Mouse (Mus musculus) neural tube, embryonic 12.5 days (tissue): ENCODE measurements around the gene Suco. TPM values are rescaled to one million over a fixed set of nuclear protein-coding genes. Genes with fewer than 3 reads are reported as not detected.

Source experiments
- ATAC-seq: fragments of 200-750 bp; cut with Nextera tagmentation; 2 replicates; pipeline ENCODE4 v1.8.0; 2017; ENCODE audit warnings: low read depth, mild to moderate bottlenecking, moderate TSS enrichment, moderate library complexity; ENCODE audit not compliant: low FRiP score
- H3K27ac ChIP-seq: fragments of 300-500 bp; sonication (generic); 2 replicates; pipeline ENCODE4 v1.5.1; 2016
- H3K27me3 ChIP-seq: fragments of 300-500 bp; sonication (generic); replicated peaks from 2 replicates; pipeline ENCODE4 v1.6.1; 2016; ENCODE audit warnings: mild to moderate bottlenecking
- H3K36me3 ChIP-seq: fragments of 300-500 bp; sonication (generic); 2 replicates; pipeline ENCODE4 v1.6.1; 2016; ENCODE audit warnings: mild to moderate bottlenecking
- H3K4me1 ChIP-seq: fragments of 300-500 bp; sonication (generic); 2 replicates; pipeline ENCODE4 v1.6.1; 2016
- H3K4me2 ChIP-seq: fragments of 300-500 bp; sonication (generic); replicated peaks from 2 replicates; pipeline ENCODE4 v1.6.1; 2016; ENCODE audit warnings: mild to moderate bottlenecking
- H3K4me3 ChIP-seq: fragments of 300-500 bp; sonication (generic); 2 replicates; pipeline ENCODE4 v1.5.1; 2016
- H3K9ac ChIP-seq: fragments of 300-500 bp; sonication (generic); 2 replicates; pipeline ENCODE4 v1.6.1; 2016; ENCODE audit warnings: mild to moderate bottlenecking
- H3K9me3 ChIP-seq: fragments of 300-500 bp; sonication (generic); 2 replicates; pipeline ENCODE4 v1.6.1; 2016; ENCODE audit warnings: mild to moderate bottlenecking
- WGBS: fragments of 180-500 bp; shearing (Covaris S2); methylation state at CpG from one replicate; pipeline ENCODE4 v1.1.7; 2016; 5-methylcytosine and 5-hydroxymethylcytosine counted together
- polyA plus RNA-seq: library from polyadenylated mRNA; unstranded; fragments of >200 nt; fragmentation: Nextera tagmentation; extraction: Ambion mirVana; gene quantifications from 2 replicates; pipeline ENCODE4 v1.2.1, GENCODE M21; 2016

Suco gene
- polyA plus RNA-seq, 1 experiment from 2014 or later, result 39.6 TPM

DNA sequence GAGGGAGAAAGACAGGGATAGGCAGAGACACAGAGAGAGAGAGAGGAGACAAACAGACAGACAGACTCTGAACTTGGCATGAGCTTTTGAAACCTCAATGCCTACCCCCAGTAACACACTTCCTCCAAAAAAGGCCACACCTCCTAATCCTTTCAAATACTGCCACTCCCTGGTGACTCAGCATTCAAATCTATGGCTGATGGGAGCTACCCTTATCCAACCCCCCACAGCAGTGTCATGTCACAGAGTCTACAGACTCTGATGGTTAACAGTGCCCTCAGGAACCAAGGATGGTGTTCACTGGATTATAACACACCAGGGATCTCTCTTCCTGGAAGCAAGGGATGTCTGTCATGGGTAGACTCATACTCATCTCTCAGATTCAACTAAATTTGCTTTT is 76.7 kb downstream of the Suco start:
- Histone ChIP-seq H3K27ac (no peak overlapping the region), H3K4me1 (no peaks in the 10 kb centered on the region), H3K4me2 (no peak overlapping the region), H3K27me3 (no peaks in the 10 kb centered on the region), H3K9ac (no peak overlapping the region), H3K9me3 (no peaks in the 10 kb centered on the region), H3K4me3 (no peak overlapping the region), H3K36me3 (no peaks in the 10 kb centered on the region)
- ATAC-seq, result no peak

DNA sequence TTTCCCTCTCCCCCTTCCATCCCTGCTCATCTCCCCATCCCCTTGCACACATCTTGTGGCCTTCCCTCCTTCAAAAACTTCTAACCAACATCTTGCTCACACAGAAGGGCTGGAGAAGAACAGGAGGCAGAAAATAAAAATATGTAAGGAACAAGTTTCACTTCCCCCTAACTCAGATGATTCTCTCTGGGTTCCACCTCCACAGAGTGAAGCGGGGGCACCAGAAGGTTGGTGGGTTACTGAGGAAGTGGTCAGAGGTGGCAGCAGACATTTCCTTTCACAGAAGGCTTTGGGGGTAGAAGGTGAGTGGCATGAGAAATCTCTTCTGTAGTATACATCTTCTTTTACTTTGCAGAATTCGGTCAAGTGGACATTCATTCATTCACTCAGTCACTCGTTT is 77.6 kb downstream of the Suco start:
- Histone ChIP-seq H3K4me3 (no peak overlapping the region), H3K9me3 (no peaks in the 10 kb centered on the region), H3K36me3 (no peaks in the 10 kb centered on the region), H3K27me3 (no peaks in the 10 kb centered on the region), H3K27ac (no peak overlapping the region), H3K4me2 (no peak overlapping the region), H3K9ac (no peak overlapping the region), H3K4me1 (no peaks in the 10 kb centered on the region)
- ATAC-seq, result no peak
- WGBS, result 94% methylated on average over 3 of the region's 3 CpGs

- Histone ChIP-seq H3K27ac (no peak overlapping the region), H3K4me1 (no peaks in the 10 kb centered on the region), H3K4me3 (no peak overlapping the region), H3K9me3 (no peaks in the 10 kb centered on the region), H3K27me3 (no peaks in the 10 kb centered on the region), H3K9ac (no peak overlapping the region), H3K36me3 (no peaks in the 10 kb centered on the region), H3K4me2 (no peak overlapping the region)
- no peak for ATAC-seq
- WGBS, result 88% methylated on average over 10 of the region's 10 CpGs
Measured at GRCm38 (mm10) chr1:161794447-161795211, 81.9 kb downstream of the Suco start.

- Histone ChIP-seq H3K4me3 (no peak overlapping the region), H3K9ac (no peak overlapping the region), H3K36me3 (no peaks in the 10 kb centered on the region), H3K4me2 (no peak overlapping the region), H3K4me1 (no peaks in the 10 kb centered on the region), H3K27ac (no peak overlapping the region), H3K9me3 (no peaks in the 10 kb centered on the region), H3K27me3 (no peaks in the 10 kb centered on the region)
- WGBS, result 82% methylated on average over 3 of the region's 3 CpGs
- ATAC-seq, result no peak
Measured at GRCm38 (mm10) chr1:161793321-161793720, 83.2 kb downstream of the Suco start.

- no peak overlapping the region for H3K9ac ChIP-seq
- no peaks in the 10 kb centered on the region for H3K9me3 ChIP-seq
- ATAC-seq, result no peak
- H3K4me2 ChIP-seq, result no peak overlapping the region
- no peak overlapping the region for H3K4me3 ChIP-seq
- no peak overlapping the region for H3K27ac ChIP-seq
- no peaks in the 10 kb centered on the region for H3K27me3 ChIP-seq
- H3K4me1 ChIP-seq, result no peaks in the 10 kb centered on the region
- WGBS, result 91% methylated on average over 4 of the region's 4 CpGs
- H3K36me3 ChIP-seq, result no peaks in the 10 kb centered on the region
Measured at GRCm38 (mm10) chr1:161792687-161792969, 83.9 kb downstream of the Suco start.

- Histone ChIP-seq H3K9ac (no peak overlapping the region), H3K4me3 (no peak overlapping the region), H3K27me3 (no peaks in the 10 kb centered on the region), H3K36me3 (no peaks in the 10 kb centered on the region), H3K9me3 (no peaks in the 10 kb centered on the region), H3K4me1 (no peaks in the 10 kb centered on the region), H3K4me2 (no peak overlapping the region), H3K27ac (no peak overlapping the region)
- WGBS, result 92% methylated on average over 8 of the region's 8 CpGs
- ATAC-seq, result no peak
Measured at GRCm38 (mm10) chr1:161791854-161792686, 84.4 kb downstream of the Suco start.

GRCm38 (mm10) chr1:161788339-161788738 is 88.1 kb downstream of the Suco start, which contains the start of gene Fasl:
TSS of gene Fasl (minus strand) at chr1:161788495.
- H3K36me3 ChIP-seq, result no peaks in the 10 kb centered on the region
- H3K27me3 ChIP-seq, result no peaks in the 10 kb centered on the region
- H3K4me3 ChIP-seq, result no peak within 1 kb of the TSS
- no peaks in the 10 kb centered on the region for H3K9me3 ChIP-seq
- no peak for ATAC-seq
- H3K27ac ChIP-seq, result no peak within 1 kb of the TSS
- H3K9ac ChIP-seq, result no peak within 1 kb of the TSS
- H3K4me1 ChIP-seq, result no peaks in the 10 kb centered on the region
- 88% methylated on average over 9 of the region's 9 CpGs for WGBS
- no peak within 1 kb of the TSS for H3K4me2 ChIP-seq

DNA sequence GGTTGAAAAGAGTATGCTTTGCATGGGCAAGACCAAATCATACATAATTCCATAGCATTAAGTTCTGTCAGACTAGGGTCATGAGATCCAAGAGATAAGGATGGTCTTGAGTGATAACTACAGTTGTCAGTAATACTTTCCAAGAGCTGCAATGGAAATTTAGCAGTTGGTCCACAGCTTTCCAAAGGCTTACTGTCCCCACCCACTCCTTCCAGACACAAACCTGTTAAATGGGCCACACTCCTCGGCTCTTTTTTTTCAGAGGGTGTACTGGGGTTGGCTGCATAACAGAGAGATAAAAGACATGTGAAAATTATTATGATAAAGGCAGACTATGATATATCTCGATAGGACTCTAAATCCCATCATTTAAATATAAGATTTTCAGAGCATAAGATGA is 93.8 kb downstream of the Suco start:
- no peak overlapping the region for H3K4me2 ChIP-seq
- no peak overlapping the region for H3K9ac ChIP-seq
- H3K27me3 ChIP-seq, result no peaks in the 10 kb centered on the region
- H3K9me3 ChIP-seq, result no peaks in the 10 kb centered on the region
- no peaks in the 10 kb centered on the region for H3K36me3 ChIP-seq
- no peak overlapping the region for H3K27ac ChIP-seq
- ATAC-seq, result no peak
- 81% methylated on average over 2 of the region's 2 CpGs for WGBS
- H3K4me1 ChIP-seq, result no peaks in the 10 kb centered on the region
- H3K4me3 ChIP-seq, result no peak overlapping the region

DNA sequence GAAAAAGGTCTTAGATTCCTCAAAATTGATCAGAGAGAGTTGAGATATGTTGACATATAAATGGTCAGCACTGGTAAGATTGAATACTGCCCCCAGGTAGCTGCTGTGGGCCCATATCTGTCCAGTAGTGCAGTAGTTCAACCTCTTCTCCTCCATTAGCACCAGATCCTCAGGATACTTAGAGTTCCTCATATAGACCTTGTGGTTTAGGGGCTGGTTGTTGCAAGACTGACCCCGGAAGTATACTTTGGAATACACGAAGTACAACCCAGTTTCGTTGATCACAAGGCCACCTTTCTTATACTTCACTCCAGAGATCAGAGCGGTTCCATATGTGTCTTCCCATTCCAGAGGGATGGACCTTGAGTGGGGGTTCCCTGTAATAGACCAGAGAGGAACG is 94.9 kb downstream of the Suco start:
- no peak for ATAC-seq
- WGBS, result 91% methylated on average over 5 of the region's 5 CpGs
- no peaks in the 10 kb centered on the region for H3K27me3 ChIP-seq
- no peak overlapping the region for H3K9ac ChIP-seq
- no peak overlapping the region for H3K4me2 ChIP-seq
- H3K4me1 ChIP-seq, result no peaks in the 10 kb centered on the region
- no peaks in the 10 kb centered on the region for H3K9me3 ChIP-seq
- H3K36me3 ChIP-seq, result no peaks in the 10 kb centered on the region
- H3K27ac ChIP-seq, result no peak overlapping the region
- no peak overlapping the region for H3K4me3 ChIP-seq

DNA sequence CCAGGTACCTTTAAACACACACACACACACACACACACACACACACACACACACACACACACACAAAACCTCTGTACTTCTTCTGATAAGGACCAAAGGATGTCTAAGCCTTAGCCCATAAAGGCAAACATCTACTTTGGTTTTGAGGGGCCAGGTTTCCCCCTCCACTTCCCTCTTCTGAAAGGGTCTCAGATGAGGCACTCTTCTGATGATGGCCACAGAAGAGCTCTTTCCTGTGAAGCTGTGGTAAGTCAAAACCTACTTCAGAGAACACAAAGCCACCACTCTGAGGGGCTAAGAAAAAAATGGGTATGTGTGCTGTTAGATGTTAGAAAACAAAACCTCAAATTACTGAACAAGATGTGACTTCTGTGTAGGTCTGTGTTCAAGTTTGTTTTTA is 97.4 kb downstream of the Suco start:
- Histone ChIP-seq H3K4me2 (no peak overlapping the region), H3K9me3 (no peaks in the 10 kb centered on the region), H3K36me3 (no peaks in the 10 kb centered on the region), H3K4me1 (no peaks in the 10 kb centered on the region), H3K9ac (no peak overlapping the region), H3K4me3 (no peak overlapping the region), H3K27me3 (no peaks in the 10 kb centered on the region), H3K27ac (no peak overlapping the region)
- no peak for ATAC-seq

- Histone ChIP-seq H3K4me2 (no peak overlapping the region), H3K27ac (no peak overlapping the region), H3K4me1 (no peaks in the 10 kb centered on the region), H3K9ac (no peak overlapping the region), H3K9me3 (no peaks in the 10 kb centered on the region), H3K27me3 (no peaks in the 10 kb centered on the region), H3K4me3 (no peak overlapping the region), H3K36me3 (no peaks in the 10 kb centered on the region)
- ATAC-seq, result no peak
- 87% methylated on average over 6 of the region's 6 CpGs for WGBS
Measured at GRCm38 (mm10) chr1:161775151-161775550, 101.3 kb downstream of the Suco start.

DNA sequence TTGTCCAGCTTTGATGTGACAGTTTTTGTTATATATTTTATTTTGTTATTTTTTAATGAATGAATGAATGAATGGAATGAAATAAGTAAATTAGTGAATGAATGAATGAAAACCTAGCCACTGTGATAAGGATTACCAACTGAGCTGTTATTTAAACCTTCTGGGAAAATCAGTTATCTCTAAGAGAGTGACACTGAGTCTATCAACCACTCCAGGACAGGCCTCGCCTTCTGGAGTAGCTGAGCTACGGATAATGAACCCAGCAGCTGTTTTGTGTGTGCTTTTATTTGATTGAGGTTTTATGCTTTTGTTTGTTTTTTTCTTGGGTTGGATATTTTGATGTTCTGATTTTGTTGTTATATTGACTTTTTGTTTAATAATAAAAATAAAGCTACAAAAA is 105.2 kb downstream of the Suco start:
- 88% methylated on average over 2 of the region's 2 CpGs for WGBS
- Histone ChIP-seq H3K9ac (no peak overlapping the region), H3K27me3 (no peaks in the 10 kb centered on the region), H3K4me1 (no peaks in the 10 kb centered on the region), H3K9me3 (no peaks in the 10 kb centered on the region), H3K36me3 (no peaks in the 10 kb centered on the region), H3K4me2 (no peak overlapping the region), H3K27ac (no peak overlapping the region), H3K4me3 (no peak overlapping the region)
- ATAC-seq, result no peak

DNA sequence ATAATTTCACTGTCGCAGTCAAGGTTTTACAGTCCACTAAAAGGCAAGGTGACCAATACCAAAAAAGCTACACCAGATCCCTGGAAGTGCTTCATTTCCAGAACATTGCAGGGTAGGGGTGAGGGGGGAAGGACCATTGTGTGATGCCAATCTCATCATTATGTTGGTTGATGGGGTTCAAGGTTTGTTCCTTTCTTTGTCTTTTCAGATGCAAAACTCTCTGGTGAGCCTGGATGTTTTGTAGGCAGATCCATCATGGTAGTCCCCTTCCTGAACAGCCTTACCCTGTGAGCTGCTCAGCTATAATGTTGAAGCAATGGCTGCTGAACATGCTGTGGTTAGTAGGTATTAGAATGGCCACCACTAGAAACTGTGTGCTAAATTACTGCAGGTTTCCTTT is 107.2 kb downstream of the Suco start:
- 88% methylated on average over 1 of the region's 1 CpGs for WGBS
- Histone ChIP-seq H3K27ac (no peak overlapping the region), H3K9me3 (no peaks in the 10 kb centered on the region), H3K4me2 (no peak overlapping the region), H3K9ac (no peak overlapping the region), H3K4me3 (no peak overlapping the region), H3K4me1 (no peaks in the 10 kb centered on the region), H3K36me3 (no peaks in the 10 kb centered on the region), H3K27me3 (no peaks in the 10 kb centered on the region)
- no peak for ATAC-seq
